Mouse (Mus musculus) stomach, postnatal 0 days (tissue): ENCODE data around the gene Rassf4.

Source experiments
- CTCF ChIP-seq: IDR thresholded peaks from 2 replicates; pipeline ENCODE4 v1.5.1; 2016; ENCODE audit warnings: antibody characterized with exemption, low read depth, mild to moderate bottlenecking, moderate library complexity
- EP300 ChIP-seq: optimal IDR thresholded peaks from 2 replicates; pipeline ENCODE3; 2016; ENCODE audit warnings: antibody characterized with exemption

DNA sequence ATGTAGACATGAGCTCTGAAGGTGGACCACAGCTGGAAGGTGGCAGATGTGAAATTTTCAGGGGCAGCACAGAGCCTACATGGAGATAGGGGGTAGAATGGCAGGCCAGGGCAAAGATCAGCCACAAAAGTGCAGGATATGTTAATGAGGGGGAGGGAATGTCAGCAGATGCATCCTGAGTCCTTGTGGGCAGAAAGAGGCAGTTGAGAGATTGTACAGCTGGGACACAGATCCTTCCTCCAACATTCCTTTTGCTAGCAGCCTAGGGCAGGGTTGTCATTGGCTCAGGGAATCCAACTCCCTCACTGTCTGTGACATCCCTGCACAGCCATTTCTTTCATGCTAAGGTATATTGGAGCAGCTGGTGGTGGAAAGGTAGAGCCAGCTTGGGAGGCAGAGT, 27.1 kb upstream of the Rassf4 start:
- TF ChIP-seq CTCF: no peak
- TF ChIP-seq EP300: no peak
